Mouse (Mus musculus): Measurements from ENCODE around the gene Acyp1. TPM values are rescaled to one million over a fixed set of nuclear protein-coding genes. Genes with fewer than 3 reads are reported as not detected.
A peak's percentile ranks its signal among the peaks of the same experiment; 100 is the strongest.

The Acyp1 gene
- polyA plus RNA-seq, 1 experiment from 2014 or later: 60.2 TPM

DNA sequence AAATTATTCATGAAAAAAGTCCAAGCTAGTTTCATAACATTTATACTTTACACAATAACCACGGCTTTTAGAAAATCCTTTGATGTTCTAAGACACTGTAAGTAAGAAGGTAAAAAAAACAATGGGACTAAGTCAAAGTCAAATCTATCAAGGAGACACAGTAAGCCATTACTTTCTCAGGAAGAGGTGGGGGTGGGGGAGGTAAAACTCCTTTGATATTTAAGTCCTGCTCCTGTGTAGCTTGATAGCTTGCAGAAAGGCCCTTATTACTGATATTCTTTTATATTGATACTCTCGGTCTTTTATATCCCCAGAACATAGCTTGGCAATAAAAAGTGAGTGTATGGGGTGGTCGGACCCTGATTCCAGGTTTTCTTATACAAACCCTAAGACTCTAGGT is 18.4 kb downstream of the Acyp1 start:
- WGBS: 21% methylated on average over 3 of the region's 3 CpGs
- no peak for ATAC-seq (ENCODE audit: insufficient number of reproducible peaks, low FRiP score, low TSS enrichment, low read depth)

DNA sequence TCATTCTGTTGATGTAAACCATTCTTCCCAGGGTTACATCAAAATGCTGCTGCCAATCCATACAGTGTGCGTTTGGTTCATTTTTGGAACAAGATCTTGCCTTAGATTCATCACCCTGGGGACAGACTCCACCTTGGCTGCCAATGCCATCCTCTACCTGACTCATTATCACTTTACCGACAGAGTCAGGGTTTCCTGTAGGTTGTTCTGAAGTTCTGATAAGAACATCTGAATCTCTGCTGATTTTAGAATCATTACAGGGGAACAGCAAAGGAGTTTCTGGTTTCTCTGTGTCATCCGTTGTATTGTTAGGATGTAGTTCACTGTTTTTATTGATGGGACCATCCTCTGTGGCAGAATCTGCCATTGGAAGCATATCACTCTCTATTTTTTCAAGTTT is 22.0 kb downstream of the Acyp1 start:
- no peaks in the 10 kb centered on the region for H3K27me3 ChIP-seq
- H3K36me3 ChIP-seq: no peaks in the 10 kb centered on the region
- no peak overlapping the region for H3K4me2 ChIP-seq (replicated peaks)
- no peak overlapping the region for H3K9ac ChIP-seq
- H3K27ac ChIP-seq (replicated peaks): no peak overlapping the region
- ATAC-seq (ENCODE audit: insufficient number of reproducible peaks, low FRiP score, low TSS enrichment, low read depth): no peak
- H3K4me3 ChIP-seq (replicated peaks): no peak overlapping the region
- H3K9me3 ChIP-seq (replicated peaks): no peaks in the 10 kb centered on the region
- peaks cover 36% of the 10 kb centered on the region for H3K4me1 ChIP-seq
- 87% methylated on average over 3 of the region's 3 CpGs for WGBS

More for the DNA sequence above, 18.4 kb downstream of the Acyp1 start:
- Histone ChIP-seq H3K36me3 (0 out of 2 replicates have a peak, but pooled peaks cover 3% of the 10 kb centered on the region), H3K27me3 (no peaks in the 10 kb centered on the region), H3K27ac (replicated peaks) (peak overlapping the region; percentile 87; the same call in 1 of the 2 replicates), H3K4me3 (replicated peaks) (peak overlapping the region; percentile 62), H3K9me3 (replicated peaks) (no peaks in the 10 kb centered on the region), H3K4me2 (replicated peaks) (peak overlapping the region; percentile 54), H3K4me1 (peaks cover 38% of the 10 kb centered on the region), H3K9ac (no peak overlapping the region)

DNA sequence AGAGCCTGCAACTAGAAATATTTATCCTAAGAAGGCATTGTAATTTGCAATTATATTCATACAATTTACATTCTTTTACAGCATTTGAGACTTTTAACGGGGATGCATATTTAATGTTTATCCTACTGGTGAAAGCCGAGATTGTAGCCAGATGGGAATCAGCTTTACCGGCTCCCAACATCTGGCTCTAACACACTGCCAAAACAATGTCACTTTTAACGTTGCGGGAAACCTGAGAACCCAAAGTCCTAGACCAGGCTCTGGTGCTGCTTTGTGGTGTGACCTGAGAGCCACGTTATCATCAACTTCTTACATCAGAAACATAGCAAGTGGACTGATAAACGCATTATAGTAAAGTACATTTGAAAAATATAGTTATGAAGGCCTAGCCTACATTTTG is 23.3 kb downstream of the Acyp1 start:
- Histone ChIP-seq H3K4me3 (replicated peaks) (no peak overlapping the region), H3K9ac (no peak overlapping the region), H3K36me3 (no peaks in the 10 kb centered on the region), H3K4me1 (peaks cover 23% of the 10 kb centered on the region), H3K9me3 (replicated peaks) (no peaks in the 10 kb centered on the region), H3K27ac (replicated peaks) (no peak overlapping the region), H3K4me2 (replicated peaks) (no peak overlapping the region), H3K27me3 (no peaks in the 10 kb centered on the region)
- WGBS: 18% methylated on average over 7 of the region's 7 CpGs
- ATAC-seq (ENCODE audit: insufficient number of reproducible peaks, low FRiP score, low TSS enrichment, low read depth): no peak

DNA sequence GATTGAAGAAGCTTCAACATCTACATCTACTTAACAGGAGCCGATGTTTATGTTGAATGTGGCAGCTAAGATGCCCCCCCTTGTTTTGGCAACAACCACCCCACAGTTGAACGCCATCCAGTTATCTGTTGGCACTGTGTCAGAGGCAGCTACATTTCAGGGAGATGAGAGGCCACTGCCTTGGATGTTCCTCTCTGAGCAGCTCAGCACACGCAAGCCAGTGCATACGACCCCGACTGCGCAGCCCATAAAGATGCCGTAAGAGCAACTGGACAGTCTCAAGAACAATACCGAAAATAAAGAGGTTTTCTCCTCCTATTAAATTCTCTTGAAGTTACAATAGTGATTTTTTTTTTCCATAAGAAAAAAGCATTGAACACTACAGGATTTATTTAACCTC is 23.7 kb downstream of the Acyp1 start:
- Histone ChIP-seq H3K4me3 (replicated peaks) (no peak overlapping the region), H3K4me2 (replicated peaks) (no peak overlapping the region), H3K27me3 (no peaks in the 10 kb centered on the region), H3K4me1 (peaks cover 21% of the 10 kb centered on the region), H3K9ac (no peak overlapping the region), H3K36me3 (no peaks in the 10 kb centered on the region), H3K27ac (replicated peaks) (peak overlapping the region; percentile 48), H3K9me3 (replicated peaks) (no peaks in the 10 kb centered on the region)
- 40% methylated on average over 8 of the region's 8 CpGs for WGBS
- peak; percentile 64; the same call in 1 of the 2 replicates for ATAC-seq (ENCODE audit: insufficient number of reproducible peaks, low FRiP score, low TSS enrichment, low read depth)

DNA sequence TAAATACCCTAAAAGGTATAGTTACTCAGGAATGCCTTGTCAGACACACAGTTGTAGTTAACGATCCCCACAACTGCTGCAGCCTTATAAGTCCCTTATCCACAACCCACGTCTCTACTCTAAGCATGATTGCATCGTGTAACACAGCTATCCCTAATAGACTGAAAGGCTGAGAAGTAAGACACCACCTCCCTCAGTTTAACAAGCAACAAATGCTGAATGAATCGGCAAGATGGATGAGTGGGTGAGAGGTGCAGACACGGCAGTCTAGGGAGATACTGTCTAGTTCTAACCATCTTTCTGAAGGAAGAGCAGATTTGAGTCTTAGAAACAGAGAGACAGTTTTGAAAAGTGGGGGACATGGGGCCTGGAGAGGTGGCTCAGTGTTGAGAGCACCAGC is 25.0 kb downstream of the Acyp1 start:
- H3K36me3 ChIP-seq: no peaks in the 10 kb centered on the region
- WGBS: 56% methylated on average over 5 of the region's 5 CpGs
- no peaks in the 10 kb centered on the region for H3K9me3 ChIP-seq (replicated peaks)
- no peaks in the 10 kb centered on the region for H3K27me3 ChIP-seq
- no peak overlapping the region for H3K4me3 ChIP-seq (replicated peaks)
- H3K27ac ChIP-seq (replicated peaks): peak overlapping the region; percentile 69
- no peak overlapping the region for H3K9ac ChIP-seq
- ATAC-seq (ENCODE audit: insufficient number of reproducible peaks, low FRiP score, low TSS enrichment, low read depth): no peak
- peaks cover 12% of the 10 kb centered on the region for H3K4me1 ChIP-seq
- H3K4me2 ChIP-seq (replicated peaks): no peak overlapping the region

DNA sequence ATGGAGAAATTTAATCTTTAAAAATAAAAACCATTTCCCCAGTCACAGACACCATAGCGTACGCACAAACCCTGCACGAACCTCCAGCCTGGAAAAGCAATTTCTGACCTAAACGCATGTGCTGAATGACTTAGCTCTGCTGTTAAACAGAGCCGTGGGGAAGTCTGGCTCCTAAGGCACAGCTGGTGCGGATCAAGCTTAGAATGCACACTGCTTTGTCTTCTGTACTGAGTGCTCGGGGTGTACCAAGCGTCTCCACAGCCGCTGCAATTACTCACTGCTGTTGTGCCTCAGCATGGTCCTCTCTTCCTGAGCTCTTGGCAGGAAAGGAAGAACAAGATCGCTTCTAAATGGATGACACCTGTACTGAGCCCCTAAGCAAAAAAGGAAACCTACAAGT is 25.7 kb downstream of the Acyp1 start:
- Histone ChIP-seq H3K9me3 (replicated peaks) (no peaks in the 10 kb centered on the region), H3K4me1 (peaks cover 12% of the 10 kb centered on the region), H3K9ac (no peak overlapping the region), H3K4me3 (replicated peaks) (no peak overlapping the region), H3K36me3 (no peaks in the 10 kb centered on the region), H3K27me3 (no peaks in the 10 kb centered on the region), H3K27ac (replicated peaks) (peak overlapping the region; percentile 69), H3K4me2 (replicated peaks) (no peak overlapping the region)
- 20% methylated on average over 10 of the region's 10 CpGs for WGBS
- ATAC-seq (ENCODE audit: insufficient number of reproducible peaks, low FRiP score, low TSS enrichment, low read depth): peak; percentile 85; the same call in 1 of the 2 replicates

DNA sequence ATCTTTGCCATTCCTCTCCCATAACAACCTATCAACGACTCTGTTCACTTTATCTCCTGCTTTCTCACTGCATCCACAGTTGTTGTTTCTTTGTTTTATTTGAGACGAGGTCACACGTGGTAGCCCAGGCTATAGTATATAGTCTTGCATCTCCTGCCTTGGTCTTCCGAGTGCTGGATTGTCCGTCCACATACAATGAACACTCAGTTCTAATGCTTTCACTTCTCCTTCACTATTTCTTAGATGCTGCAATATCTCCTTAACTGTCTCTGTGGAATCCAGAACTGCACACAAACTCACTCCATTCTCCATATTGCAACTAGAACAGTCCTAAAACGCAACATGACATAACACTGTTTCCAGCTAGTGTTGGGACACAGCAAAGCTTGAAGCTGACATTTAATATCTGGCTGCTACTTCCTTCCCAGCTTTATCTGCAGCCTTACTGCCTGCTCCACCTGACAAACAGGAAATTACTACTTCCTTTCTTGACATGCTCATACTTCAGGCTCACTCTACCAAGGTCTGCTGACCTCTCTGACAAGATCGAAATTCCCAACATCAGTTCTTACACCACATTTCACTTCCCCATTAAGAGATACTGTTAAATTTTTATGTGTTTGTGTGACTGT is 31.1 kb downstream of the Acyp1 start:
- Histone ChIP-seq H3K4me1 (0 out of 2 replicates have a peak, but pooled peaks cover 5% of the 10 kb centered on the region), H3K36me3 (no peaks in the 10 kb centered on the region), H3K9ac (no peak overlapping the region), H3K27ac (replicated peaks) (0 out of 2 replicates have a peak overlapping the region, but pooled peaks have one; percentile 9), H3K4me2 (replicated peaks) (no peak overlapping the region), H3K27me3 (no peaks in the 10 kb centered on the region), H3K9me3 (replicated peaks) (no peaks in the 10 kb centered on the region), H3K4me3 (replicated peaks) (no peak overlapping the region)
- WGBS: 74% methylated on average over 7 of the region's 7 CpGs
- no peak for ATAC-seq (ENCODE audit: insufficient number of reproducible peaks, low FRiP score, low TSS enrichment, low read depth)

DNA sequence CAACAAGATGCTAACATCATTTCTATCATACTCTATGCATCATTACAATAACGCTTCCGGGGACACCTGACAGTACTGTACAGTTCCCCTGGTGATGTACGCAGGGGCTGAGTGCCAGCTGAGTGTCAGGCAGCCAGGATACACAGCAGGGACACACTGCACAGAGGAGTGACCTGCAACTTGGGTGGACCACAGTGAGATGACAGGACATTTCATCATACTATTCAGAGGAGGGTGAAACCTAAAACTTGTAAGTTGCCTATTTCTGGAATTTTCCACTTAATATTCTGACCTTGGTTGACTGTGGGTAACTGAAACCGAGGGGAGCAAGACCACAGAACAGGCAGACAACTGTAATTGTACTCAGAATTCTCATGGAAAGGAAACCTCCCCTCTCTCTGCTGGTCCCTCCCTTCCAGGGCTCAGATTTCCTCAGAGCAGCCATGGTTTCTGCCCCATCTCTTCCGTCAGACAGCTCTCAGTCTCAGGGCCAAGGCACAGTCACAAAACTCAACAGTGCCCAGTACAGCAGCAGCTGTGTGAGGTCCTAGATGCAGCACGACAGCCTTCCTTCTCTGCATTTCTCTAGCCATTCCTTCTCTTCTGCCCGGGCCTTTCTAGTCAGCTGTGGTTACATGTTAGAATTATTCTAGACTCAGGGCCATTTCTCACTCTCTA is 32.0 kb downstream of the Acyp1 start:
- Histone ChIP-seq H3K9ac (no peak overlapping the region), H3K4me3 (replicated peaks) (no peak overlapping the region), H3K9me3 (replicated peaks) (no peaks in the 10 kb centered on the region), H3K4me1 (0 out of 2 replicates have a peak, but pooled peaks cover 5% of the 10 kb centered on the region), H3K36me3 (no peaks in the 10 kb centered on the region), H3K27me3 (no peaks in the 10 kb centered on the region), H3K4me2 (replicated peaks) (no peak overlapping the region), H3K27ac (replicated peaks) (peak overlapping the region; percentile 17; the same call in 1 of the 2 replicates)
- ATAC-seq (ENCODE audit: insufficient number of reproducible peaks, low FRiP score, low TSS enrichment, low read depth): peak; percentile 67
- 52% methylated on average over 7 of the region's 7 CpGs for WGBS

DNA sequence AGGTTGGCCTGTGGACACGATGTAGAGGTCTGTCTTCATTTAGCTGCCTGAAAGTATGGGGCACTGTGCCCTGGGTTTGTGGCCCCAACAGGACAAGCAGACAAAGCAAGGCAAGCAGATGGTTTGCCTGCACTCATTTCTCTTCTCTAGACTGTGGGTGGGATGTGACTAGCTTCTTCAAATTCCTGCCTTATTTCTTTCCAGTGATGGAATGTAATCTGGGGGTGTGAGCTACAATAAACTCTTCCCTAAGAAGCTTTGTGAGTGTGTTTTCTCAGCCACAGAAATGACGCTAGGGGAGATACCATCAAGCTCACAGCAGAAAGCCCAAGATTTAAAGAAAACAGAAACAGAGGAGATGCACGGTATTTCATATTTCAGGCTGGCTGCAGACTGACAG is 36.2 kb downstream of the Acyp1 start:
- no peak overlapping the region for H3K9ac ChIP-seq
- no peaks in the 10 kb centered on the region for H3K9me3 ChIP-seq (replicated peaks)
- peaks cover 5% of the 10 kb centered on the region; the same call in 1 of the 2 replicates for H3K4me1 ChIP-seq
- 65% methylated on average over 3 of the region's 3 CpGs for WGBS
- H3K36me3 ChIP-seq: peaks cover 6% of the 10 kb centered on the region; the same call in 1 of the 2 replicates
- no peak overlapping the region for H3K4me3 ChIP-seq (replicated peaks)
- no peaks in the 10 kb centered on the region for H3K27me3 ChIP-seq
- no peak overlapping the region for H3K27ac ChIP-seq (replicated peaks)
- ATAC-seq (ENCODE audit: insufficient number of reproducible peaks, low FRiP score, low TSS enrichment, low read depth): no peak
- H3K4me2 ChIP-seq (replicated peaks): no peak overlapping the region

DNA sequence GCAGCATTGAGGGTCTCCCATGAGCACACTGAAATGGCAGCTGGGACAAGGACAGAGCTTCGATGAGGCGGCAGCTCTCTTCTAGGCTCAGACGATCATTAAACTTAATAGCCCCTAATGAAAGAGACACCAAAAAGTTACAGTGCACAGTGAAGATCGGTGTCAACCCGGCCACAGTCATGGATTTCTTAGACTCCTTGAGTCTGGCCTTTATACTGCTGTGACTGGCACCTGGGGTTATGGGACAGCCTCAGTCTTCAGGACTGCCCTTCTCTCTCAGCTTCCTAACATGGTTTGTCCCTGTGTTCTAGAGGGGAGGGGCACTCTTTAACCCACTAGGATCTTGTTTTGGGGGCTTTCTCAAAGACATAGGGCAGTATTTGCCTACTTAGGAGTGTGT is 50.7 kb downstream of the Acyp1 start:
- no peak overlapping the region for H3K27ac ChIP-seq (replicated peaks)

DNA sequence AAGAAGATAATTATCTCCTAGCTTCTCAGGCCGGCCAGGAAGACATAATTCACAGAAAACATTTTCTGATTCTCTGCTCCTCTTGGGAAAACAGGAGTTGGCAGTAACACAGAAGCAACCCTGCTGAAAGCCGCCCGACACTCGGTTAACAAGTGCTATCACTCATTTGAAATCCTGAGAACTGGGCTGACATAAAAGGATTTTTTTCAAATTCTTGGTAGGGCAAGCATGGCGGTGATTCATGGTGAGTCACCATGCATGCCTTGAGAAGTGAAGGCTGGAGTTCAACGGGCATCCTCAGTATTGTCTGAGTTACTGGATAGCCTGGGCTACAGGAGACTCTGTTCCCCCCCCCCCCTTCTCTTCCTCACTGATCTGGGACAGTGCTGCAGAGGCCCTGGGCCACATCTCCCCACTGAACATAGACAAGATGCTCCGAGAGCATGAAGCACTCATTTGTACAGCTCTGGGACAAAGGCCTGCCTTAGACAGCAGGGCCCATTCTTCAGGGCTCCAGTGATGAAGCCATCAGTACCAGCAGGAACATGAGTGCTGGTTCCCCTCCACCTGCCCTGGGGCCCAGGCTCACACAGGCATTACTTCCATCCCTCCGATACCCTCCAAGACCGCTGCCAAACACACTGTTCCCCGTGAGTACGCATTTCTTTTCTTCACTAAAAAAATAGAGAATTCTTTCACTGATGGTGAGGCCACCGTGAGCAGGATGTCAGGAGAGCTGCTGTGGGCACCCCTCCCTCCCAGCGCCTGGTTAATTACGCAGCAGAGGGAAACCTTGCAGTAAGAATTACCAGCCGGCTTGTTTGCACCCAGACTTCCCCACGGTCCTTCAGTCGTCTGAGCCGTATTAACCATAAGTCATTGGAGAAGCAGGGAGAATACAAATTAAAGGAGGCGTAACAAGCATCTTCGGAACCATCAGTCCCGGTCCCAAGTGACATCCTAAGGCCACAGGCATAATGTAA is 54.6 kb downstream of the Acyp1 start:
- Histone ChIP-seq H3K4me3 (replicated peaks) (no peak overlapping the region), H3K27ac (replicated peaks) (no peak overlapping the region), H3K9me3 (replicated peaks) (no peaks in the 10 kb centered on the region), H3K9ac (no peak overlapping the region), H3K27me3 (no peaks in the 10 kb centered on the region), H3K4me1 (peaks cover 14% of the 10 kb centered on the region; the same call in 1 of the 2 replicates), H3K36me3 (no peaks in the 10 kb centered on the region), H3K4me2 (replicated peaks) (no peak overlapping the region)
- ATAC-seq (ENCODE audit: insufficient number of reproducible peaks, low FRiP score, low TSS enrichment, low read depth): no peak
- 65% methylated on average over 21 of the region's 21 CpGs for WGBS

More for the DNA sequence above, 50.7 kb downstream of the Acyp1 start:
- no peaks in the 10 kb centered on the region for H3K9me3 ChIP-seq (replicated peaks)
- H3K36me3 ChIP-seq: no peaks in the 10 kb centered on the region
- peaks cover 9% of the 10 kb centered on the region; the same call in 1 of the 2 replicates for H3K4me1 ChIP-seq
- H3K9ac ChIP-seq: no peak overlapping the region
- ATAC-seq (ENCODE audit: insufficient number of reproducible peaks, low FRiP score, low TSS enrichment, low read depth): no peak
- no peaks in the 10 kb centered on the region for H3K27me3 ChIP-seq
- 87% methylated on average over 5 of the region's 5 CpGs for WGBS
- no peak overlapping the region for H3K4me2 ChIP-seq (replicated peaks)
- H3K4me3 ChIP-seq (replicated peaks): no peak overlapping the region

Data from embryonic facial prominence, embryonic 15.5 days (tissue).